Mouse (Mus musculus) left cerebral cortex, adult 9 months (tissue): ENCODE measurements at regions not wholly inside any gene's neighbourhood (a gene's known extent, or its start where the extent isn't known, plus 50 kb on each side); places are given as distances from the start of the nearest gene placed in this dataset.
"Not testable (repeated sequence)": the region's sequence is repeated elsewhere in the genome, so short reads cannot be mapped to it uniquely, and the experiment has no call there.

Experiments
- DNase-seq, 2 experiments: peaks; one replicate each; pipeline ENCODE4 v3.0.0; 2022; ENCODE audit warnings: low spot score in 2 of 2

DNA sequence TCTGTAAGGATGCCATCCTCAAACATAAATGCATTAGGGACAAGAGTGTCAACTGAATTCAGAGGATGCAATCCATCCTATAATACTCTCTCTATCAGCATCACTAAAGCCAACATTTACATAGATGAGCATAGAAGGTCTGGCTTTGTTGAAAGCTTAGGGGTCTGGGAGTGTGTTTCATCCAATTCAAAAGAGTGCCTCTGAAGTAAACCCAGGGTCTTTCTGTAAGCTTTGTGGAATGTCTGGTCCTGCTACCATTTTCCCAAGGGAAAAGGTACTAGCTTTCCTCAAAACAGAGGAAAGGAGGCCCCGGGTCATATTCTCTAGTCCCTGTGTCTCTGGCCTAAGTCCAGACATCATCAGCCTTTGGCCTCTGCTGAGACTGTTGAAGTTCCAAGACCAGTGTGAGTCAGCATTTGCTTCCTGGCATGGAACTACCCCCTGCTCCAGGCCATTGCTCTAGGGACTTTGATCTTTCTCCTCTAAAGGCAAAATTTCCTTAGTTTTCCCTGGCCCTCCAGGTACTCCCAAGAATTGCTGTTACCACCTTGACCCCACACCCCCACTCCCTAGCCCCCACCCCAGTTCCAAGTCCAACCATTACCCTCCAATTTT is 280.0 kb upstream of the Jarid2 start:
- DNase-seq, result no peak

DNA sequence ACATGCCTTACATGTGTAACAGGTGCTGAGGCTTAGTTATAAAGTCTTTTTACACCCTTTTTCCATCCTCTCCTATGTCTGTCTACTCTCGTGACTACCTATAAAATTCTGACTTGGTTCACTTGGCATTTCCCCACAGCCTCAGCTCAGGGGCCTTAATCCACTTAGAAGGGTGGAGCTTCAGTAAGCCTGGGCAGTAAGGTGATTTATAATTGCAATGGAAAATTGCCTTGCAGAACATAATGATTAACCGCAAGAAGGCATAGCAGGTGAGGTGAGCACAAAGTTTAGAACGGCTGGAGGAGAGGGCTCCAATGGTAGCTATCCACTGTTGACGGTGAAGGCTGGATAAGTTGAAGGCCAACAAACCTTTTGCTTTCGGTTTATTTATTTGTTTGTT is 278.1 kb upstream of the Jarid2 start:
- DNase-seq, result no peak

DNA sequence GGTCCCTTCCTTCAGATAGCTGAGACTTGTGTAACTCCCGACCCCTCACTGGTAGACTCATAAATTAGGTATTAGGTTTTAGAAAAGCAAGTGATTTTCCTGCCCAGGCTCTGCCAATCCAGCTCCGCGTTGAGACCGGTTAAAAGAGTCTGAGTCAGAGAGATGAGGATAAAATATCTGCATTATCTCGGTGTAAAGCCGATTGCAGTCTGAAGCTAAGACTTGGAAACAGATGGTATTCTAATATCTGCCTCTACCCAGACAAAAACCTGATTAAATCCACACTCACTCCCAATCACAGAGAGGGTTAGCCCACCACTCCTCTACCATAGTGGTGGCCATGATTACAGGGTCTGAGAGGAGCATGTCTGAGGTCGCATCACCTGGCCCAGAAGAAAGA is 276.1 kb upstream of the Jarid2 start:
- DNase-seq, result no peak

DNA sequence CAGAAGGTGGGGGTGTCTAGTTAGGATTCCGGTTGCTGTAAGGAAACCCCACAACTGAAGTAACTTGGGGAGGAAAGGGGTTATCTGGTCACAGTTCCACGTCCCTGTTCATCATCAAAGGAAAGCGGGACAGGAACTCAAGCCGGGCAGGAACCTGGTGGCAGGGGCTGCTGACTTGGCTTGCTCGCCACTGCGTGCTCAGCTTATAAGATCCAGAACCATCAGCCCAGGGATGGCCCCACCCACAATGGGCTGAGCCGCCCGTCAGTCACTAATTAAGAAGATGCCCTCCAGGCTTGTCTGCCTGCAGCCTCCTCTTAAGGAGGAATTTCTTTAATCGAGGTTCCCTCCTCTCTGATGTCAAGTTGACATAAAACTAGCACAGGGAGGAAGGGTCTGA is 275.1 kb upstream of the Jarid2 start:
- DNase-seq, result no peak

DNA sequence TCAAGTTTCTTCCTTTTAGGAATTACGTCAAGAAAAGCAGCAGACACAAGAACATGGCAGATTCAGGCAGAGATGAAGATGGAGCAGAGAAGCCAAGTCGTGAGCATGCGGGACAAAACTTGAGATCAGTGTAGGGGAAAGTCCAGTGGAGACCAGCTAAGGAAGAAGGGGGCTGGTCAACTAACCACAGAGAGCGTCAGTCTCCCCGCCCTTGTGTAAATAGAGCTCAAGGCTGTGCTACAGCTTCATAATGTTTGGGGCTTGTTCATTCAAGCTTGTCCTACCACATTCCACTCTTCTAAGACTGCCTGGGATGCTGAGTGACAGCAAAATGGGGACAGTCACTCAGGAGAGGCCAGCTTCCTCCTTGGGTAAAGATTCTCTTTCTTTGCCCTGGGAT is 274.1 kb upstream of the Jarid2 start:
- DNase-seq, result no peak

DNA sequence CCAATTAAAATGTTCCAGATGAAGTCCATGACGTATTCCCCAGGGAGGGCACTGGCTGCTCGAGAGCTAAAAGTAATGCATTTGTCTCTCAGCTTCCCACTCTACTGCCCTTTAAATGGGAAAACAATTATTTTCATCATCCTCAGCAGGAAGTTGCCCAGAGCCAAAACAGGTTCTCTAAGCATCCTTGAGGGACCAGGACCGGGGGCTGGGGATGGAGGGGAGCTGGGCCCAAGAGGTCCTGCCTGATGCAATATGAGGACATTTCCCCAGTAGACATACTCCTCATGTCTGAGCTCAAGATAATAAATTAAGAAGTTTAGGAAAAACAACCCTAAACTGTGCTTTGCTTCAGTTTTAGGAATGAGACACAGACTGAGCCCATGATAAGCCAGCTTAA is 270.5 kb upstream of the Jarid2 start:
- DNase-seq, result no peak

DNA sequence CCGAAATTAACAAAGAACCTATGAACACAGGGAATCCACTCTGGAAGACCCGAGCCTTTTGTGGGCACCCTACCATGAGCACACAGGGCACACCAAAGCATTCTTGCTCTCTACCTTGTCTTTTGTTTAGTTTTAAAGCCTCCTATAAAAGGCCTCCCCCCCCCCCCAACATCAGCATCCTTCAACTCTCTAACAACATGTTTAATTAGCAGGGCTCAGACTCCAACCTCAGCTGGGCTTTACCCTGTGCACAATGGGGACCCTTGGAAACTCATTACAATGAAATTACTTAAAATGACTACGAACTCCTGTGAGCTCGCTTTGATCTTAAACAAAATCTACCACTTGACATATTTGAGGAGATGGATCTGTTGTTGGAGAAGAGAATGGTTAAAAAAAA is 270.1 kb upstream of the Jarid2 start:
- DNase-seq, result no peak

DNA sequence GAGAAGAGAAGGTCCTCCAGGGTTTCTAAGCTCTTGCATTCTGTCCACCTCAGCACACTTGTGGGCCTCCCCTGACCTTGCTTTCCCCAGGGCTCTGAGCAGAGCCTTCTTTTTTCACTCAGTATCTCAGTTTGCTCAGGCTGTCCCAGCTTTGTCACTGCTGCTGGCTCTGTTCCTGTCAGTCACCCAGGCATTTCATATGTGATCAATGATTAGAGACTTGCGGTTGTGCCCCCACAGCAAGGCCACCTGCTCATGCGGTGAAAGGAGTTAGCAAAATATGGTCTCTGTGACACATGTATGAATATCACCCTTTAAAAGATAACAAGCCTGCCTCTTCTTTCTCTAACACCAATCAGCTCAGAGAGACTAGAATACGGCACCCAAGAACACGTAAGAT is 265.6 kb upstream of the Jarid2 start:
- DNase-seq, result no peak

DNA sequence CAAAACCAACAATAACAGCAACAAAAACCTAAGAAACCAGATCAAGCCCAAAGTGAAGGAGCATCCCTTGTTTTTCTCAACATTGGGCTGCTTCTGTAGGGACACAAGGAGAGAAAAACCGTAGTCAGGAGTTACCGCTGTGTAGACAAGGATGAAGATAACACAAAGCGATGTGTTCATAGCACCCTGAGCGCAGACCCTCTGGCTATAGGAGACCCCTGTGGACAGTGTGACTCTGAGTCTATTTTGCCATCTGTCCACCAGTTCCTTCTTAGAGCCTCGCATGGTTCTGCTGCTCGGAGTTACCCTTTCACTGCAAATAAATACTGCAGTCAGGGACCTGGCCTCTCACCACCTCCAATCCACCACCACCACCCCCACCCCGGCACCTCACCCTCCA is 263.7 kb upstream of the Jarid2 start:
- DNase-seq, result no peak

DNA sequence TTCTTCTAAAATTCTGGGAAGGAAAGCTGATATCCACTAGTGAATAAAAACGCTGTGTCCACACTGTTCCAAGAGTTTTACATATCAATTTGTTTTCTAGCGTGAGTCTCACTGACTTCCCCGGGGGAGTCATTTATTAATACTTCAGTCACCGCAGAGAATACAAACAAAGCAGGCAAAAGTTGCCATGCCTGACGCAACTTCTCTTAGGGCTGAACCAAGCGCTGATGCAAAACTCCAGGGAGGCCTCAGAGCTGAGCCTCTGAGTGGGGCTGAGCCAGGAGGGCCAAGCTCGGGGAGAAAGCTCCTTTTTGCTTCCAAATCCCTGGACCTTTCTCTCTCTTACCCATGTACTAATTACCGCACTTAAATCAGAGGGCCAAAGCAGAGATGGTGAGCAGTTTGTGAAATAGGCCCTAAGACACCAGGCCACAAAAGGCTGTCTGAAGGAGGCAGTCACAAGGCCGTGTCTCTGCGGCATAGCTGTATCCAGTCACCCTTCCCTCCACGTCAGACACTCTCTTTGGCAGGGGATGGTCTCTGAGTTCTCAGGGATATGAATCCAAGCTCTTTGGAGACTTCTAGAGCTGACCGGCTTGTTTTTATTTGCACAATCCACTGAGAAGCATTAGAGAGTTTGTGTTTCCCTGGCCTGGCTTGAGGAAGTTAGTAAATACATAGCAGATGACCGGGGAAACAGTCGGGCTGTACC is 260.2 kb upstream of the Jarid2 start:
- DNase-seq, result no peak

DNA sequence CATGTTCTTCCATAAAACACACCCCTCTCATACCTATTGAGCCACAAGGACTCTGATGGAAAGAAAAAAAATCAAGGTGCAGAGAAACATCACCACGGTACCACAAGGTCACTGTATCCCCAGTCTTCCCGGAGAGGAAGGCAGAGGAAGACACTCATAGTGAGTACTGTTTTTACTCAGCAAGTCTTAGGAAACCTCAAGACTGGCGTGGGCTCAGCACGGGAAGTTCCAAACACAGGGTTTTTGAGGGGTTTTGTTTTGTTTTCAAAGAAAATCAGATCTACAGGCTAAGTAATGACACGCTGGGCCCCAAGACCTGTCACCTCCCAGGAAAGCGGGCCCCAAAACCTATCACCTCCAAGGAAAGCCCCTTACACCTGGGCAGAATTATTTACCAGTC is 259.6 kb upstream of the Jarid2 start:
- no peak for DNase-seq

DNA sequence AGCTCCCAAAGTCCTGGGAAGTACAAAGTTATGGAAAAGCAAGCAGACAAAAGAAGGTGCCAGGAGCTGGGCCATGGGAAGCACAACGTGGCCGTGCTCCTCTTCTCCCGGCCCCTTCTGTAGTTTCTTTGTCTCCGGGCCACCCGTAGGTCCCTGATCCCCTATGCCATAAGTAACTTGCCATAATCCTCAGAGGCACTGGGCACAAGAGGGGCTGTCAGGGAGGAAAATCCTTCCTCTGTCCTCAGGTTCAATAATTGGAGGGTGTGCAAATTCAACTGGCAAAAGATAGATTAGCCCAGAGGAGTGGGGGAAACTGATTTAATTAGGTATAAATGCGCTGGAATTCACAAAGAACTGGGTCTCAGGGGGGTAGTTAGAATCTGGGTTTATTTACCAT is 256.1 kb upstream of the Jarid2 start:
- DNase-seq, result no peak

DNA sequence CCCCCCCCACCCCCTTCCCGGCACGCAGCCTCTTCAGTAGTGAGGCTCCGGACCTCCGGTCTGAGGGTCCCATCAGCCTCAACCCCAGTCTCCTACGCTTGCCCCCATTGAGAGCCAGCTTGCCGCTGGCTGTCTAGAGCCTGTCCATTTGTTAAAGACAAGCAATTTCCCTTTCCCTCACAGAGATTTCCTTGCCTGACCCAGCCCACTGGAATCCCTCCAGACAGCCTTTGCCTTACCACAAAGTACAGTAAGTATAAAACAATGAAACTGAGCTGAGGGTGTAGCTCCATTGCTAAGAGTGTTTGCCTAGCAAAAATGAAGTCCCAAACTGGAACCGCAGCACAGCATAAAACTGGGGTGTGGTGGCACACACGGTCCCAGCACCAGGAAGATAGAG is 252.4 kb upstream of the Jarid2 start:
- no peak for DNase-seq

DNA sequence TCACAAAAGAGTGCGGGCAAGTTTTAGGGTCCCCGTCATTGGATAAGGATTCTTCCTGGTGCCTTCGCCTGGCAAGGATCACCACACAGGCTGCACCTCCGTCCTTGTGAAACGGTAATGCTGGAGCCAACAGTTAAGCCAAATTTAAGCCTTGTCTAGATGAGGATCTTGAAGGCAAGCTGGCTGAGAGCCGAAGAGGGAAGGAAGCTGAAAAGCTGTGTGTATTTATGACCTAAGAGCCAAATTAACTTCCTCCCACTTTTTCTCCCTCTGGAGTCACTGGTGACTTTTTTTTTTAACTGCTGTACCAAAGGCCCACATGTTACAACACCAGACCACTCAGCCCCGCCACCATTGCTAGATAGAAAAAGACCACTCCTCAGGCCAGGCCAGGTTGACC is 249.1 kb upstream of the Jarid2 start:
- no peak for DNase-seq

DNA sequence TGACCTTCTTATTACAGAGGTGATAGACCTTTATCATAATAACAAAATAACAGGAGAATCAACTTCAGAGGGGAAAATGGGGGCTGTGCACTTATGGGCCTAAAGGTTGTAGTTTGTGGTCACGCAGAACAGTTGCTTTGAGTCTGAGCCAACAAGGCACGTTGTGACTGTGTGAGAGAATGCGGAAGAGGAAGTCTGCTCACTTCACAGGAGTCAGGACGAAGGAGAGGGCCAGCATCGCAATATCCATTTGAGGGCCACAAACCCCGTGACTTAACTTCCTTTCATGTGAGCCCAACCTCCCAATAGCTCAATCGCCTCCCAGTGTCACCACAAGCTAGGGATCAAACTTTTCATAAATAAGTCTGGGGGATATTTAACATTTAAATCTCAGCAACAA is 246.6 kb upstream of the Jarid2 start:
- no peak for DNase-seq

DNA sequence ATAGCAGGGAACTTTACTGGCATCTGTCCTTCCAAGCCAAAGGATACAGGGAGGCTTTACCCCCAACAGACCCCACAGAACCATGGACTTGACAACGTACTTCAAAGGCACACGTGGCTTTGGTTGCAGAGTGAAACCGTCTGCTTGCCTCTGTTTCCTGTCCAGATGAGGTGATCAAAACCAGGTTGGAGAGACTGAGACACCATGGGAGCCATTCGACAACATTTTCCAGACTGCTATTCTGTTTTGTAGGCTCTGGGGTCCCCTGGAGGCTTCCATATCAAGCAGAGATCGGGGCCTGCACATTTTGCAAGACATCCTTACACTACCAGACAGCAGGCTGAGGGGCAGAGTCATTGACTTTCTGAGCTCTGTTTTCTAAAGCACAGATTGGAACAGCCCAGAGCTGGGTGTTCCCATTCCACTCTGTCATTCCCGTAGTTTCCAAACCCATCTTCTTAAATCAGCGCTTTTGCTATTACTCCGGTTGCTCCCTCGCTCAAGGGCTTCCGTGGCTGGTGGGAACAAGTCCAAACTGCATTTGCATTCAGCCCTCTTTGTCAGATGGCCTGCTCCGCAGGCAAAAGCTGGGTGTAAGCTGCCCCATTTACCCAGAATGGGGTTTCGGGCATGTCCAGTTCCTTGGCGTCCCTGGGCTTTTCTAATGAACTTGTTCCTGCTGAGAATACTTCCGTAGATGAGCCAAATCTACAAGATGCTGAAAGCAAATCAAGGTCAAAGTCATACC is 244.5 kb upstream of the Jarid2 start:
- no peak for DNase-seq

DNA sequence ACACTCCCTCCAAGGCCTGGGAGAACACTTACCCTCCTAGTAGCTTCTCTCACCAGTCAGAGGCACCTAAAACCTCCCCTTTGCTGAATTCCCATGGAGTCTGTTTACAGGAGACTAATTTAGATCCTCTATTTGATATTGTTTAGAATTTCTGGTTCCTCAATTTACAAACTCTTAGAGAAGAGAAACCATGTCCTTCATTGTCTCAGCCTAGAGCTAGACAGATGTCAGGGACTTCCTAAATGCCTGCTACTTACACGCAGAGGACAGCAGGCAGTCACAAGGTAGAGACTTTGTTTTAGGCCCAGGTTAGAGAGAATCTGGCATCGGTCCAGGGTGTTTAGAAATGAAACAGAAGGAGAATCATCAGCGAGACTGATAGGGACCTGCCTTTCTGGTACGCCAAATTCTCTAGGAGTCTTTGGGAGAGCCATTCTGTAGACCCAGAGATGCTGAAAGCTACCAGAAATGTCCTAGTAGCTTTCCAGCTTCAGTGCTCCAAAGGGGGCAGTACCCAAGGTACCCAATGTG is 238.3 kb upstream of the Jarid2 start:
- DNase-seq, result no peak

DNA sequence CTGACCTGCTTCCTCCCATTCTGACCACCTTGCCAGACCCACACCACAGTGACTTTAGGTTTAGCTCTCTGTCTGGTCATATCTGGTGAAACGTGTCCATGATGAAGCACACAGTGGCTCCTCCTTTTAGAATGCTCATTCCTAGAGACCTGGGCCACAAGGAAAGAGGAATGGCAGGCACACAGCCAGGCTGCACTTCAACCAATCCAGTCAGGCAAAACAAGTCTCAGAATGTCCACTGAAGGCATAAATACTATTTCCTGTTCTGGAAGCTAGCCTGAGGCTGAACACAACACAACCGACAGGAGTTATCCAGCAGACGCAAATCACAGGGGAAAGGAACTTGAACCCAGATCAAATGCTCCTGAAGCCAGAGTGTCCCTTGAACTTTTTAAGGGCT is 235.4 kb upstream of the Jarid2 start:
- DNase-seq, result no peak

DNA sequence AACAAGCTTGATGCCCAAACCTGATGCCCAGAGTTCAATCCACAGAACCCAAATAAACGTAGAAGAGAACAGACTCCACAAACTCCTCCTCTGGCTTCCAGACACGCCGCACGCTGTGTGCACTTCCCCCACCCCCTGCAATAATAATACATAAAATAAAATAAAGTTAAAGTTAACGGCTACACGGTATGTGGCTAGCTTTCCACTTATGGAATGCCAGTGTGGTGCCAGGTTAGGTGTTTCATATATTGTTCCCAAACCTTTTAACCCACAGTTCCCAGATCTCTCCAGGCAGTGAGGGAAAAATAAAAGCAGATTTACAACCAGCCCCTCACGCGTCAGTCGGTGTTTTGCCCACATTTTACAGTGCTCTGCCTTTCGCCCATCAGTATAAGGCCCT is 233.8 kb upstream of the Jarid2 start:
- DNase-seq, result no peak

DNA sequence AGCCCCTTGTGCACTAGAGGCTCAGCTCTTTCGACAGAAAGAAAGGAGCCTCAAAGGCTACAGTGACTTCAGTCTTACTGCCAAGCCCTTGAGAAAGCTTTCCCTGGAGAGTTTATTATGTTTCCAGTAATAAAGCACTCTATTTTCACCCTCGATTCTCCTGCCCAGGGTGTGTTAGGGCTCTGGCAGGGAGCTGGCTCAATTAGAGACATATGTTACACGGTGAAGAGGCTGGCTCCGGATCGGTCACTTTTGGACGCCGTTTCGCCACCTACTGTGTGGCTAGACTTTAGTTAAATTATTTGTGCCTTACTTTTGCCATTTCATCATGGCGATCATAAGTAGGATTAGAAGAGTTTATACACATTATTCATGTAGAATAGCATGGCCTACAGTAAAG is 232.7 kb upstream of the Jarid2 start:
- DNase-seq, result no peak

DNA sequence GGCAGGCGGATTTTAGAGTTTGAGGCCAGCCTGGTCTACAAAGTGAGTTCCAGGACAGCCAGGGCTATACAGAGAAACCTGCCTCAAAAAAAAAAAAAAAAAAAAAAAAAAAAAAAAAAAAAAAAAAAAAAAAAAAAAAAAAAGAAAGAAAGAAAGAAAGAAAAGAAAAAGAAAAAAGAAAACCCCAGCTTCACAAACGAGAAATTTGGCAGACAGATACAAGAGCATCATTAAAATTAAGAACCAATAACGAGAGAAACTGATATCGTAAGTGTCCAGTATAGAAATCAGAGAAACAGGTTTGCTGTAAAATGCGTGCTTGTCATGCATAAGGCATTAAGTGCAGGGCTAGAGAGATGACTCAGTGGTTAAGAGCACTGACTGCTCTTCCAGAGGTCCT is 228.4 kb upstream of the Jarid2 start:
- DNase-seq, result not testable (repeated sequence)

DNA sequence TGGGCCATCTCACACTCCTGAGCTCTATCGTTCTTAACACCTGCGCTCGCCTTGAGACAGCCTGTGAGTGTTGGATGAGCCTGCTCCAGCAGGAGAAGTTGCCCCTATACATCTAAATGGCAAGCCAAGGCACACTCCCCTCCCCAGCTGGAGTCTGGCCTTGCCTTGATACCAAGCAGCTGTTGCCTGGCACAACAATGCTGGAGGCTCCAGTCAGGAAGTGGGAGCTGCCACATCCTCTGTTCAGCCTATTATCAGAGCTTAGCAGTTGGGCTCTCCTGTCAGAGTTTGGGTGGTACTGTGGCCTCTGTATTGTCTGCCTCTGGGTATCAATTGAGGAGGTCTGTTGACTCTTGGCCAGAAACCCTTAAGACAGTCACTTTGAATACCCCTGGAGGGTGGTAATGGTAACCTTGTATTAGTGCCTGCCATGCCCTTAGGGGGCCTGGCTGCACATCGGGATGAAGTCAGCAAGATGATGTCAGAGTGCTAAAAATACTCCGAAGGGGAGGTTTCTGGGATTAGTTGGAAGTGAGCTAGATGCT is 227.4 kb upstream of the Jarid2 start:
- DNase-seq, result peak in 1 of 2 experiments; percentile 10
